Mouse (Mus musculus): ENCODE data around the gene Tubgcp6. TPM values are rescaled to one million over a fixed set of nuclear protein-coding genes. Genes with fewer than 3 reads are reported as not detected.

Gene Tubgcp6
- polyA plus RNA-seq (2021; fragmentation: Nextera tagmentation): 2.7 and 3.3 TPM in 2 replicates
- long read RNA-seq, experiment 1, full-length matches to known transcripts: 2 of 29 reads
- long read RNA-seq, experiment 1, partial matches to known transcripts: 21 of 29 reads
- long read RNA-seq, experiment 1, other reads (novel, unspliced or antisense): 6 of 29 reads
- long read RNA-seq, experiment 2, partial matches to known transcripts: 6 of 9 reads
- long read RNA-seq, experiment 2, other reads (novel, unspliced or antisense): 3 of 9 reads

DNA sequence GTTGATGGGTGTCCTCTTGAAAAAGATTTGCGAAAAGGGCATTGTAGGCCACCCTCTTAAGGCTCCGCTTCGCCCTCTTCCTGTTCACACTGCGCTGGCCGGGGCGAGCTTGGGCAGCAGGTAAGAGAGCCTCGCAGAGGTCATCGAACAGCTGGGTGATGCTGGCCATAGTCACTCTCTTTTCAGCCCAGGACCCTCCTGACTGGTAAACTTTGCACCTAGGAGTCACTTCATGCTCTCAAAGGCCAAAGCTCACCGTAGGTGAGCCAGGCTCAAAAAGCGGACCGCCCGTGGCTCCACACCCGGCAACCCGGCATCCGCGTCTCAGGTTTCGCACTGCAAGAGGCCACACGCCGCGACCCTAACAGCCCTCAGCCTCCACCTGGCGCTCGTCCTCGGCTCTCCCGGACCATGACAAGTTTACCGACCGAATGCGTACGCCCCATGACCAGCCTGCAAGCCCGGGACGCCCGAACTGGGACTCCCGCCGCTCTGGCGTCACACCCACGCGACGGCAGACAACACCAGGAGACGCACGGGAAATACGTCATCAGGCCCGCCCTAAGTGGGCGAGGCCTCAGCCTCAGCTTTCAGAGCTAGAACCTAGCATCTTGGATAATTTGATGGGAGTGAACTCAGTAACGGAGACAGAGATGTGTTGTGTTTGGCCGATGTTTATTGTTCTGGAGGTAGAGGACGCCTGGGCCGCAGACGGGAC is at the start of gene Tubgcp6:
TSS of gene Tubgcp6 (minus strand) at position 464 of the 718 bp plus-strand sequence.

DNA sequence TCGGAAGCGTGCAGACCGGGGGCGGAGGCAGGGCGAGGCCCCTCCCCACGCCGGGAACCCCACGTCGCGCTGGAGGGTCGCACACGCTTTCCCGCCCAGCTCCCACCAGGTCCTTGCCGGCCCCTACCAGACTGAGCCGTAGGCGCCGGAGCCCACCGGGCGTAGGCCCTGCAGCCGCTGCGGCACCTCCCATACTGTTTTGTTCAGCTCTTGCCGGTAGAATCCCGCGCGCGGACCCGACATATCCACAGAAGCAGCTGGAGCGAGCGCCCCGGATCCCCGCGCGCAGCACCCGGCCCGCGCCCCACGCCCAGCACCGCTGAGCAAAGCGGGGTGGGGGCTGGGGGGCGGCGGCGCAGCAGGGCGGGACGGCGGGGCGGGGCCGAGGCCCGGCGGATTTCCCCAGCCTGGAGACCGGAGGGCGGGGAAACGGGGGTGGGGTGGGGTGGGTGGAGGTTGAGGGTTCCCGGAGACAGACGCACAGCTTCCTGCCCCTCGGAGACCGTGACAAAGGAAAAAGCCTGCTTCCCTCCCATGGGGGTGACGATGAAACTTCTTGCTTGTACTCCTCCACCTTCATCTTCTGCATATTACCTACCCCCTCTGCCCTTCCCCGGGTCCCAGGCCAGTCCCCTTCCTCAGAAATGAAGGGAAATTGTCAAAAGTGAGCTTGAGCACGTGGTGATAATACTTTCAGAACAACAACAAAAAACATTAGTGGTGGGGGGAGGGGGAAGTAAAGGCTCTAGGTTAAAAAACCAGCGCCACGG is 26.5 kb upstream of the Tubgcp6 start, which contains the start of gene Mapk11:
TSS of gene Mapk11 (minus strand) at position 358 of the 770 bp plus-strand sequence.

DNA sequence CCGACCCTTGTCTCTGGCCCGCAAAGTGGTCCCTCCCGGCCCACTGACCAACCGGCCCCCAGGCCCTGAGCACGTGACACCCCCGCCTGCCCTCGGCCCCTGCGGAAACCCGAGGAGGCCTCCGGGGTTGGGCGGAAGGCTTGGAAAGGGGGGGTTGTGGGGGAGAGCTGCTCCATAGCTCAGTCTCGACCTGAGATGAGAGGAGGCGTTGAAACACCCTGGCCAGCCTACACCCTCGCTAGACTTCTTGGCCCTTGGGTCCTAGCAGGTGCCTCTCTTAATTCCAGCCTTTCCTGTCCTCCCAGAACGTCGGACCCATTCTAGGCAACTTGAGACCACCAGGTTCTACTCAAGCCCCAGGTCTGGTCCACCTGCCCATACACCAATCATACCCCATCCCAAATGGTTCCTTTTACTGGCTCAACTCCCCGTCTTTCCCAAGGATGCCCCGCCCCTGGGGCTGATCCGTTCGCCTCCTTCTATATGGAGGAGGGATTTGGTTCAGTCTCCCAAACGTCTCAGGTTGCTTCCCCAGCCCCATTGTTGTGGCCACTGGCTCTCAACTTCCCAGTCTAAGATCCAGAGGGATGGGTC is 17.8 kb upstream of the Tubgcp6 start, which contains the start of gene Mapk12:
TSS of gene Mapk12 (minus strand) at position 45 of the 594 bp plus-strand sequence.

DNA sequence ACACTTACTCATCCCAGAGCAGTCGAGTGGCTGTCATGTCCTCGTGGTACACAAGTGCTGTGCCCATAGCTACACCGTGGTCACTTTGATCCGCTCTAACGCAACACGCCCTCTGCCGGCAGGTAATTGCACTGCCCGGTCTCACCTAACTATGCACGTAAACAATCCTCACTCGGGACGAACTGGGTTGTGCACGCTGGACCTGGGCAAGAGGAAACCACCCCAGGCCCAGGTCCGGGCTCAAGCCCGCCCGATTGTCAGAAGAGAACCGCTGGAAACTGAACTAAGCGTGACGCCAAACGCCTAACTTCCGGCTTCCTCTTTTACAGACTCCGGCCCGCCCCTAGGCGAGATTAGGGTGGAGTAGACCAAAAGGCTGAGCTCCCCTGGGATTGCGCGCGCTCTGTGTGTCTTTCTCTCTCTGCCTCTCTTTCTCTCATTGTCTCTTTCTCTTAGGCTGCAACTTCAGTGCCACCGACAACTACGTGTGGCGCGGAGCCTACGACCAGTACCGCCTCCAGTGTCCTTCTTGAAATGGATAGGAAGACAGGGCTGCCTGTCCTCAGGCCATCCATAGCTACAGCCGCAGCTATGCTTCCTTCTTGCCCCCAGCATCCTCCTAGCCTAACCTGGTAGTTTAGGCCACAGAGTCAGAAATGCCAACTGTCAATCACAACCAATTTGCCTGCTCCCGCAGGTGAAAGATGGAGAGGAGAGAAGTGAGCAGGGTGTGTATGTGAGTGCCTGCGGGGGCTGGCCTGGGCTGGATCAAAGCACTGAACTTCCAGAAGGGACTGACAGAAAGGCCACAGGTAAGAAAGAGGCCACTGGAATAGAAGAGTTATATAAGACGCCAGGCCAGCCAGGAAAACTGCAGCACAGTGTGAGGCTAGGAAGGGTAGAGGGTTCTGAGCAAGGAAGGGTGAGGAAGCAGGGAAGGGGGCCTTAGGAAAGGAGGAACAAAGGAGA is 5.8 kb upstream of the Tubgcp6 start, which contains the start of gene Hdac10:
TSS of gene Hdac10 (minus strand) at position 319 of the 969 bp plus-strand sequence.

DNA sequence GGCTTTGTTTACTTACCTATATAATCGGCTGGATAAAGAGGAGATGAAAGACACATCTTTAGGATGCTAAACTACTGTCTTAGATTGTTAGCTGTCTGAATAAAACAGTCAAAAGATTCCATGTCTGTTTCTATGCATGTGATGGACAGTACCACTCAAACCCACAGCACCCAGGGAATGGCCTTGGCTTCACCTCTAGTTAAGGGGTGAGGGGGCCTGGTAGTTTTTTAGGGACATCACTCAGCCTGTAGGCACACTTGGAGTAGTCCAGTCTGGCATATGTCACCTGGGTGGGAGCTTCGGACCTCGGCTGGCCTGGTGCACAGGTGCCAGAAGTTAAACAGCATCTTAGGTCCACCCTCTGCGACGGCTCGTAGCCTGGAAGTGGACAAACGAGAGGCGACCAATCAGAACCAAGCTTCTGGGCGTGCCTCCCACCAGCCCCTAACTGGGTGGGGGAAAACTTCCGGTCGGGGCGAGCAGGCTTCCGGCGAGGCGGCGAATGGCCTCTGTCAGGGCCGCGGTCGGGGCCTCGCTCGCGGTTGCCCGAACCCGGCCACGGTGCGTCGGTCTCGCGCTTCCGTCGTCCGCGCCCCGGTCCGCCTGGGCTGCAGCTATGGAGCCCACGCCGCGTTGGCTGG is 34.2 kb downstream of the Tubgcp6 start, which contains the start of gene Selenoo:
TSS of gene Selenoo (plus strand) at position 478 of the 641 bp plus-strand sequence.

DNA sequence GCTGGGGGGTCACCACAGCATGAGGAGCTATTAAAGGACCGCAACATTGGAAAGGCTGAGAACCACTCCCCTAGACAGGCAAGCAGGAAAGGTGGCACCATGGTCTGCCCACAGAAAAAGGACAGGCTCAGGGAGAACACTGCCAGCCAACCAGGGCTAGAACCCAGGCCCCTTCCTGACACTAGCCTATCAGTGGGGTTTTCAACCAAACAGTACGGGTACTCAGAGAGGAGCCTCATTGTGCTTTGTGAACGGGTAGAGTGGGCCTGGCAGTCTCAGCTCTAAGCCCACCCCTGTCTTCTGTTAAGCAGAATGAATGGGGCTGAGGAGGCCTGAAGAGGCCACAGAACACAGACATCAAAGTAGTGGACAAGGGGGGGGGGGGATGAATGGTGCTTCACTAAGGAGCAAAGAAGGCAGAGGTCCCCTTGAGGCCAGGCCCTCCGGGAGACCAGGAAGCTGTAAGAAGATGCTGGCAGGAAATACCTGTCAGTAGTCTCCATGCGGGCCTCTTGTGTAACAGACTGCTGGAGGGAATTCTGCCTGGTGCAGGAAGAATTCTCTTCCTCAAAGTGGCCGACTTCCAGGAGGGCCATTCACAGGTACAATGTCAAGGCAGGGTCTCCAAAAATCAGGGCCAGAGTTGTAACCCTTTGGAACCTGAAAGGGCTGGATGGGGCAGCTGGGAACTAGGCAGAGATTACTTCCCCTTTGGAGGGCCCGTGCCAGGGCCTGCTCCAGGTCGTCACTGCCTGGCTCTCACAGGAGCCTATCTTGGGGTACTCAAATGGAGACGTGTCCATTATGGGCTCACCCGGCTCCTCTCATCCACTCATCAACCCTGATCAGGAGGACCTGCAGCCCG is 48.1 kb downstream of the Tubgcp6 start, which contains the start of gene Trabd:
TSS of gene Trabd (plus strand) at position 512 of the 865 bp plus-strand sequence.

DNA sequence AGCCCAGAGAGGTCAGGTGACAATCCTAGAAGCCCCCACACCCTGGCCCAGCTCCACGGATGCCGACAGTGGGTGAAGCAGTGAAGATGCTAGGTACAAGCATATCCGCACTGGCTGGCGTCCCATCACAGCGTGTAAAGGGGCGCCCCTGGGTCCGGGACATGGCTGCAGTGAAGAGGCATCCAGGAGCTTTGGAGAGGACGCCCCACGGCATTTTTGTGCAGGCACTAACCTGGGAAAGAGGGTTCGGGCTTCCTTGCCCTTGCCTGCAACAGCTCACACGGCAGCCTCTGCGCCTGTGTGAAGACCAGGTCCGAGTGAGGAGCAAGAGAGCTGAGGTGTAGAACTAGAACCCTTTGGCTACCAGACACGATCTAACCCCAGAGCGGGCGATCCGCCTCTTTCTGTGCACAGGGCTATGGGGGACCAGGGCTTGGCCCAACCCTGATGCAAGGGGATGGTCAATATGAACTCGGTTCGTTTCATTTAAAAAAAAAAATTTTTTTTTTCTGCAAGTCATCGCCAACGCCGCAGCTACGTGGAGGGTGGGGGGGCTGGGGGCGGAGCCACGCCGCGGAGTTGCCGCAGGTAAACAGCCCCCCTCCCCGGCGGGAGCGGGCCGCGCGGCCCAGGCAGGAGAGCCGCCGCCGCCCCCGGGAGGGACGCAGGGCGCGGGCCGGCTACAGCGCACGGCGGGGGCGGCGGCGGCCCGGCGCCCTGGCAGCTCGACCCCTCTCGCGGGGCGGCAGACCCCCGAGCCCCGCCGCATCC is 63.6 kb downstream of the Tubgcp6 start, which contains the start of gene Panx2:
TSS of gene Panx2 (plus strand) at position 574 of the 771 bp plus-strand sequence.

Other genes starting within 250 kb of the Tubgcp6 start
- 0.06 TPM in 1 of 2 replicates, not detected in the other for gene Ttll8, start 168.7 kb downstream of the Tubgcp6 start, polyA plus RNA-seq (2021; fragmentation: Nextera tagmentation)
- 114 and 135 TPM in 2 replicates for gene Mlc1, start 144.1 kb downstream of the Tubgcp6 start, polyA plus RNA-seq (2021; fragmentation: Nextera tagmentation)
- gene Mov10l1, start 140.2 kb downstream of the Tubgcp6 start, polyA plus RNA-seq (2021; fragmentation: Nextera tagmentation): not detected in 2 replicates
- gene Panx2, start 63.4 kb downstream of the Tubgcp6 start, polyA plus RNA-seq (2021; fragmentation: Nextera tagmentation): 15.5 and 17.7 TPM in 2 replicates
- gene Trabd, start 48.0 kb downstream of the Tubgcp6 start, polyA plus RNA-seq (2021; fragmentation: Nextera tagmentation): 8.1 and 11.9 TPM in 2 replicates
- gene Selenoo, start 34.0 kb downstream of the Tubgcp6 start, polyA plus RNA-seq (2021; fragmentation: Nextera tagmentation): 10.5 and 25.8 TPM in 2 replicates
- gene Hdac10, start 5.6 kb upstream of the Tubgcp6 start, polyA plus RNA-seq (2021; fragmentation: Nextera tagmentation): 5.8 TPM in 2 replicates
- gene Mapk12, start 17.6 kb upstream of the Tubgcp6 start, polyA plus RNA-seq (2021; fragmentation: Nextera tagmentation): 3.5 and 4.3 TPM in 2 replicates
- 25.6 and 28.0 TPM in 2 replicates for gene Mapk11, start 26.5 kb upstream of the Tubgcp6 start, polyA plus RNA-seq (2021; fragmentation: Nextera tagmentation)
- gene Plxnb2, start 57.7 kb upstream of the Tubgcp6 start, polyA plus RNA-seq (2021; fragmentation: Nextera tagmentation): 10.8 and 11.9 TPM in 2 replicates
- gene Dennd6b, start 73.4 kb upstream of the Tubgcp6 start, polyA plus RNA-seq (2021; fragmentation: Nextera tagmentation): 16.7 and 17.7 TPM in 2 replicates
- 83.4 and 86.7 TPM in 2 replicates for gene Ppp6r2, start 88.4 kb upstream of the Tubgcp6 start, polyA plus RNA-seq (2021; fragmentation: Nextera tagmentation)
- gene Sbf1, start 192.2 kb upstream of the Tubgcp6 start, polyA plus RNA-seq (2021; fragmentation: Nextera tagmentation): 46.3 and 74.4 TPM in 2 replicates
- 0.19 TPM in 1 of 2 replicates, not detected in the other for gene Adm2, start 199.6 kb upstream of the Tubgcp6 start, polyA plus RNA-seq (2021; fragmentation: Nextera tagmentation)
- not detected in 2 replicates for gene Miox, start 211.3 kb upstream of the Tubgcp6 start, polyA plus RNA-seq (2021; fragmentation: Nextera tagmentation)
- gene Lmf2, start 232.5 kb upstream of the Tubgcp6 start, polyA plus RNA-seq (2021; fragmentation: Nextera tagmentation): 6.5 and 9.7 TPM in 2 replicates
- 57.5 and 85.9 TPM in 2 replicates for gene Ncaph2, start 232.6 kb upstream of the Tubgcp6 start, polyA plus RNA-seq (2021; fragmentation: Nextera tagmentation)